Mouse (Mus musculus): ENCODE results near the gene Eya2.
A peak's percentile ranks its signal among the peaks of the same experiment; 100 is the strongest.

Gene Eya2

DNA sequence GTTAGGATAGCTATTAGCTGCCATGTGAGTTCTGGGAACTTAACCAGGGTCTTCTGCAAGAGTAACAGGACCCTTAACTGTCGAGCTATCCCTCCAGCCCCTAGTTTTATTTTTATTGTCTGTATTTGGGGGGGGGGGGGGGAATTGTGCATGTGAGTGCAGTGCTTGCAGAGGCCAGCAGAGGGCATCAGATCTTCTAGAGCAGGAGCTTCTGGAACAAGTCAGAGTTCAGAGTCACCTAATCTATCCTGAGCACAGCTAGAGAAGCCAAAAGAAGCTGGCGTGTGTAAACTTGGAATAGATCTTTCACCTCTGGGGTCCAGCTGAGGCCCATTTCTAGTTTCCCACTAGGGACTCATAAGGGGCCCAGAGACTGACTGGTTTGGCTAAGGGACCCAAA lies 1.1 kb upstream of the Eya2 start:
- DNase-seq (ENCODE audit: low read depth, low spot score), result no peak

- DNase-seq (ENCODE audit: low read depth, low spot score), result no peak
Observed at GRCm38 (mm10) chr2:165595676-165596070, 841 bp downstream of the Eya2 start.

GRCm38 (mm10) chr2:165596141-165596540 lies 1.3 kb downstream of the Eya2 start:
- DNase-seq (ENCODE audit: low read depth, low spot score), result no peak

- no peak for DNase-seq (ENCODE audit: low read depth, low spot score)
Observed at GRCm38 (mm10) chr2:165597536-165597935, 2.7 kb downstream of the Eya2 start.

DNA sequence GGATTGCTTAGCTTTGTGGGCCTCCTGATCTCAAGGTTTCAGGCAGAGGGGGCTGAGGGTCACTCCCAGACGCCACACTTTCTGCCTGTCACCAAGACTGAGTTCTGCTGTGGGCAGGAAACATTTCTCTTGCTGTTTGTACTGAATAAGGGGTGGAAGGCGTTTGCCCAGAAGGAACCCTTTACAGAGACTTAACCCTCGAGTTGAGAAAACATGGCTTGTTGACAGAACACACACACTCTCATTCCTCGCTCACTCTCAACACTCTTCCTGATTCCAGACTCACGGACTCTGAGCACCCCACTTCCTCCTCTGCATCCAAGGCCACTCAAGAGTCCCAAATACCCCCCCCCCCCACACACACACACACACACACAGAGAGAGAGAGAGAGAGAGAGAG lies 3.3 kb downstream of the Eya2 start:
- no peak for DNase-seq (ENCODE audit: low read depth, low spot score)

GRCm38 (mm10) chr2:165599566-165599965 lies 4.7 kb downstream of the Eya2 start:
- no peak for DNase-seq (ENCODE audit: low read depth, low spot score)

- DNase-seq (ENCODE audit: low read depth, low spot score), result no peak
Observed at GRCm38 (mm10) chr2:165600926-165601325, 6.1 kb downstream of the Eya2 start.

DNA sequence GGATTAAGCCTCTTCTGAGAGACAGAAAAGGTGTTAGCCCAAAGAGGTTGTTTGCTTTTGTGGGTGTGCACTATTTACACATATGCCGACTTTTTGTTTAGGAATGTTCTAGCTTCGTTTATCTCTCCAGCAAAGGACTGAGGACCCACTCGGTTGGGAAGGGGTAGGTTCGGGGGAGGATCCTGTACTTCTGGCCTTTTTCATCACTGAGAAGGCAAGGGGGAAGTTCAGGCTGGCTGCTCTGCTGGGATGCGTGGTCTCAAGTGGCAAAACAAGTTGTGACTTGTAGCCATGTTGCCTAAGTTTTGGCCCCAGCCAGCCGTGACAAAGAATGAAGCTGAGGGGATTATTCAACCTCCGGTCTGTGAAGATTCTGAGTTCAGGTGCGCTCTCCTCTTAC lies 6.8 kb downstream of the Eya2 start:
- DNase-seq (ENCODE audit: low read depth, low spot score), result no peak

DNA sequence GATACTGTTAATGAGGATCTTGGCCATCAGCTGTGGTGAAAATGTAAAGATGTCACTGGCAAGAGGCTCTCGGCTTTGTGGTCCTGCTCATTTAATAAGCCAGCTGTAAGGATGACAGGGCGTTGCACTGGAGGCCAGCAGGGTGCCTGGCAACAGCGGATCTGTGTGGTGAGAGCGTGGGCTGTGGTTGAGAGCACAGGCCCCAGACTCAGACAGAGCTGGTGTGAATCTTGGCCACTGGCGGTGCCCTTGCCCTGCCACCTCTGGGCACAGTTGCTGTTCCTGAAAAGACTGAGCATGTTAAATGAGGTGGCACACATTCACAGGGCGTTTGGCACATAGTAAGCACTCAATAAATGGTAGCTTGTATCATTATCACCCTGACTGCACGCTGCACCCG lies 8.9 kb downstream of the Eya2 start:
- DNase-seq (ENCODE audit: low read depth, low spot score), result no peak

GRCm38 (mm10) chr2:165611551-165612253 lies 16.9 kb downstream of the Eya2 start:
- no peak for DNase-seq (ENCODE audit: low read depth, low spot score)

- DNase-seq (ENCODE audit: low read depth, low spot score), result peak; percentile 72
Observed at GRCm38 (mm10) chr2:165613741-165614339, 19.0 kb downstream of the Eya2 start.

DNA sequence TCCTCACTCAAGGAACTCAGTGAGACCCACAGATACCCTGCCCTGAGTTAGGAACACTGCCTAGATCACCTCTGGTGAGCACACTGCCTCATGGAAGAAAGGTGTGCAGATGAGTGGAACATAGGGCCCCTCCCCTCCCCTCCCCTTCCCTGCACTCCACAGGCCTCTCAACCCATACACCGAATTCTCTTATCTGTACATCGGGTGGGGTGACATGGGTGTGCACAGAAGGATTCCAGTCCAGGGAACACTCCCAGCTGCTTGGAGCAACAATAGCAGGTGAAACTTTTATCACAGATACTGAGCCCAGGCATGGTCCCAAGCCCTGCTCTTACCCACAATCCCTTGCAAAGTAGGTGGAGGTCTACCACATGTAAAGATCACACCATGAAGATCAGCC lies 26.7 kb downstream of the Eya2 start:
- no peak for DNase-seq (ENCODE audit: low read depth, low spot score)

- no peak for DNase-seq (ENCODE audit: low read depth, low spot score)
Observed at GRCm38 (mm10) chr2:165622596-165622995, 27.8 kb downstream of the Eya2 start.

- DNase-seq (ENCODE audit: low read depth, low spot score), result no peak
Observed at GRCm38 (mm10) chr2:165626826-165627225, 32.0 kb downstream of the Eya2 start.

GRCm38 (mm10) chr2:165627974-165628373 lies 33.1 kb downstream of the Eya2 start:
- no peak for DNase-seq (ENCODE audit: low read depth, low spot score)

DNA sequence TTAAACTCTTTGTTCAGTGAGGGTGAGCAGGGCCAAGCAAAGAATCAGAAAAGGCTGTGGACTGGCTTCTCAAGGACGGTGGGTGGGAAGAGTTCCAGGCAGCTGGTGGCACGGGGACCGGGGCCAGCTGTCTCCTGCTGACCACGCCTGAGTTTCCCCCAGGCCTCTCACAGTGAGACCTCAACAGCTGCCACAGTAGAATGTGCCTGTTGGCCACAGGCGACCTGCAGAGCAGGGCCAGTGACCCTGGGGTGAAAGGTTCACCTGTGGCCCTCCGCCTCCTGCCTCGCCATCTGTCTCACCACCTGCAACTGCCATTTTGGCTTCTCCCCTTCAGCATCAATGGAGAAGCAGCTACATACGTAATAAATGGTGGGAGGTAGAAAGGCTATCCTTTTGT lies 35.1 kb downstream of the Eya2 start:
- DNase-seq (ENCODE audit: low read depth, low spot score), result no peak

DNA sequence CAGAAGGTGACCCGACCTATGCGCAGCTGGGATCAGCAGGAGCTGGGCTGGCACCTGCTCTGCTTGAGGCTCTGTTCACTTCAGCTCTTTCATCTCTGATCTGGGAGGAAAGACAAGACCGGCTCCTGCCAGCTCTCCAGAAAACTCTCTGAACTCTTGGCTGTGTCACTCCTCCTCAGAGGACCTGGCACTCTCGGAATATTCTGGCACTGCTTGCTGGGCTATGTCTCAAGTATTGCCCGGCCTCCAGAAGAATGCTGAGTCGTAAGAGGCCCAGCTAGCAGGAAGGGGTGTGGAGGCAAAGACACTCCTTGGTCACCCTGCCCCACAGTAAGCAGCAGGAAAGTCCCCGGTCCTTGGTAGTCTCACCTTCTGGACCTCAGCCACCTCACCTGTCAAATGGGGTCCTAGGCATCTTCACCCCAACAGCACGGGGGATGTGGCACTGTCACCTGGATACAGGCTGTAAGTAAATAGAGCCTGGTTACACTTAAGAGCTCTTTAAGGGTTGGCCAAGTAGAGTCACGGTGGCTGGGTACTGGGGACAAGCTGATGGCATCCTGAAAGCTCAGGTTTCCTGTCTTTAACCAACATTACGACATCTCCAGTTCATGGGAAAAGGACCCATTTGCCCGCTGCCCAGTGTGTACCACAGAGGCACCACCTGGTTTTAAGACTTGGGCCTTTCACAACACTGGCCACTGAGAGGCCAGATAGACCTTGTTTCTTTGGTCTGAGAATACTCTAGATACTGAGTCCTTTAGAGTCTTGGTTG lies 38.4 kb downstream of the Eya2 start:
- peak; percentile 29 for DNase-seq (ENCODE audit: low read depth, low spot score)

DNA sequence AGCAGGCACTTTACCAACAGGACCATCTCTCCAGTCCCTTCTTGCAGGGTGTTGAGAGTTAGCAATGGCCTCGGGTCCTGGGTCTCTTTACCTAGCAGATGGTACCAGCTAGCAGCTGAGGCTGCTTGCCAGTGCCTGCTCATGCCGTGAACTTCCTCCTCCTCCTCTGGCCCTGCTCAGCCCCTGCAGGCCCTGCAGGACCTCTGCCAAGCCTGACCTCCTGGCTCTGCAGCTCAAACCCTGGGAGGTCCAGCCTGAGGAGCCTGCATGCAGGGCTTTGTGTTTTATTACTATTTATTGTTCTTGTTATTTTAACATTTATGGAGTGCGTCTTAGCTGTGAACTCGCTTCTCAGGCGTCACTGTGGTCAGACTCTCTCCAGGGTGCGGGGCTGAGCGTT lies 39.6 kb downstream of the Eya2 start:
- DNase-seq (ENCODE audit: low read depth, low spot score), result no peak

DNA sequence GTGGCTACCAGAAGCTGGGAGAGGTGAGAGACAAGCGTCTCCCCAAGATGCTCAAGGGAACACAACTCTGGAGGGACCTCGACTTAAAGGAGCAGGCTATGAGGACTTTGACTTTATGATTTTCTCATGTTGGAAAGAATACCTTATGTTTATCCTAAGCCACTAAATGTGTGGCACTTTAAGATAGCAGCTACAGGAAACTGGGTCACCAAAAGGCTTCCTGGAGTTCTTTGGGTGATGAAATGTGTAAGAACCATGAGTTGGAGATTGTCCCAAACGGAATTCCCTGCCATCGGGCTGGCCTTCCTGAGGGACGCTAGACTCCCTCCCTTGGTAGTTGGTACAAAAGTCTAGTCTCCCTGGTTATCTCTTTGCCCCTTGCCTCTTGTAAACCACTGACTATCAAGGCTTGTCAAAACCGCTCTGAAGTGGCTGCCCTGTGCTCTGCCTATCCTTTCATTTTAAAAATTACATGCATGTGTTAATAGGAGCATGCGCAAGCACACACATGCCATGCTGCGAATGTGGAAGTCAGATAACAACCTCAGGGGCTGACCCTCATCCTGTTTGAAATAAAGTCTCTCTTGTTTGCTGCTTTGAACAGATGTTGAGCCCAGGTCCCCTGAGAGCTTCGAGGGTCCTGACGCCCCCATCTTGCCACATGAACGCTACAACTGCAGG lies 44.4 kb downstream of the Eya2 start:
- DNase-seq (ENCODE audit: low read depth, low spot score), result no peak

- no peak for DNase-seq (ENCODE audit: low read depth, low spot score)
Observed at GRCm38 (mm10) chr2:165641909-165642505, 47.2 kb downstream of the Eya2 start.

DNA sequence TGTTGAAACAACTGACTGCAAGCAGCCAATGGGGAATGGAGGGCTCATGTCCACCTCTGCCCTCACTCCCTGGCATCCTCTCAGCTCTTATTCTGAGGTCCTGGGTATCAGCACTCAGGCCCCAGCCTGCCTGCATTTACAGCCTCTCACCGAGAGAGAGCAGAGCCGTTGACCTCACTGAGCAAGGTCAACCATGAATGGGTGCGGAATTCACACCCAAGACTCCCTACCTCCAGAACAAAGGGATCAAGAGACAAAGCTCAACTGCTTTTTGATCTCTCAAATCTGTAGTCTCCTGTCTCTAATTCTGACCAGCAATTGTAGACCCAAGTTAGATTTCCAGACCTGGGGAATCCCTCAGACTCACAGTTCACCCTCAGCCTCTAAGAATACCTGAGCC lies 48.8 kb downstream of the Eya2 start:
- DNase-seq (ENCODE audit: low read depth, low spot score), result no peak

- no peak for DNase-seq (ENCODE audit: low read depth, low spot score)
Observed at GRCm38 (mm10) chr2:165644057-165644456, 49.2 kb downstream of the Eya2 start.

Measured in skeletal muscle tissue, adult 2 months (tissue).